Mouse (Mus musculus) hindbrain, embryonic 13.5 days (tissue): ENCODE results near the gene Fubp1. TPM values are rescaled to one million over a fixed set of nuclear protein-coding genes. Genes with fewer than 3 reads are reported as not detected.
"Not testable (repeated sequence)": the region's sequence is repeated elsewhere in the genome, so short reads cannot be mapped to it uniquely, and the experiment has no call there.

Source experiments
- ATAC-seq: fragments of 200-750 bp; cut with Nextera tagmentation; 2 replicates; pipeline ENCODE4 v1.8.0; 2017; ENCODE audit warnings: moderate TSS enrichment; ENCODE audit not compliant: low FRiP score
- H3K27ac ChIP-seq: fragments of 300-500 bp; sonication (generic); 2 replicates; pipeline ENCODE4 v1.5.1; 2015; ENCODE audit warnings: inconsistent platforms, mild to moderate bottlenecking, moderate library complexity
- H3K27me3 ChIP-seq: fragments of 300-500 bp; sonication (generic); 2 replicates; pipeline ENCODE4 v1.6.1; 2015; ENCODE audit warnings: mild to moderate bottlenecking, inconsistent platforms
- H3K36me3 ChIP-seq: fragments of 300-500 bp; sonication (generic); 2 replicates; pipeline ENCODE4 v1.6.1; 2015; ENCODE audit warnings: mild to moderate bottlenecking, inconsistent platforms
- H3K4me1 ChIP-seq: fragments of 300-500 bp; sonication (generic); replicated peaks from 2 replicates; pipeline ENCODE4 v1.6.1; 2015; ENCODE audit warnings: inconsistent platforms
- H3K4me2 ChIP-seq: fragments of 300-500 bp; sonication (generic); 2 replicates; pipeline ENCODE4 v1.6.1; 2015; ENCODE audit warnings: inconsistent platforms, mild to moderate bottlenecking, moderate library complexity
- H3K4me3 ChIP-seq: fragments of 300-500 bp; sonication (generic); 2 replicates; pipeline ENCODE4 v1.5.1; 2015; ENCODE audit warnings: mild to moderate bottlenecking, inconsistent platforms
- H3K9ac ChIP-seq: fragments of 300-500 bp; sonication (generic); 2 replicates; pipeline ENCODE4 v1.6.1; 2015; ENCODE audit warnings: mild to moderate bottlenecking, inconsistent platforms
- H3K9me3 ChIP-seq: fragments of 300-500 bp; sonication (generic); 2 replicates; pipeline ENCODE4 v1.6.1; 2016; ENCODE audit warnings: inconsistent platforms
- WGBS: fragments of 180-500 bp; shearing (Covaris S2); methylation state at CpG from one replicate; pipeline ENCODE4 v1.1.7; 2015; 5-methylcytosine and 5-hydroxymethylcytosine counted together
- polyA plus RNA-seq: library from polyadenylated mRNA; unstranded; fragments of >200 nt; fragmentation: Nextera tagmentation; extraction: Ambion mirVana; gene quantifications from 2 replicates; pipeline ENCODE4 v1.2.1, GENCODE M21; 2015

The Fubp1 gene
- polyA plus RNA-seq, 1 experiment from 2014 or later, result 299 TPM

DNA sequence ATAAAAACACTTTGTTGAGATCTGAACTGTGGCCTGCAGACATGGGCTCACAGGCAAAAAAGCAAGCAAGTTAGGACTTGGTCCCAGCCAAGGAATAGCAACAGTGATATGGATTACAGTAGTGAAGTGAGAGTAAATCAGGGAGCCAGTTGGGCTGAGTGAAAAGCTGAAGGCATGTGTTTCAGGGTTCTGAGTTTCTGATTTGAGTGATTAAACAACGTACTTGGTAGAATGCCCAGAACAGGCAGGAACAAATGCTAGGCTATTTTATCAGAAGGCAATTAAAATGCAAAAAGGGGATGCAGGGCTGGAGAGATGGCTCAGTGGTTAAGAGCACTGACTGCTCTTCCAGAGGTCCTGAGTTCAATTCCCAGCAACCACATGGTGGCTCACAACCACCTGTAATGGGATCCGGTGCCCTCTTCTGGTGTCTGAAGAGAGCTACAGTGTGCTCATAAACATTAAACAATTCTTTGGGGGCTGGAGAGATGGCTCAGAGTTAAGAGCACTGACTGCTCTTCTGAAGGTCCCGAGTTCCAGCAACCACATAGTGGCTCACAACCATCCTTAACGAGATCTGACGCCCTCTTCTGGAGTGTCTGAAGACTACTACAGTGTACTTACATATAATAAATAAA, 35.2 kb downstream of the Fubp1 start:
- Histone ChIP-seq H3K9ac (no peak overlapping the region), H3K4me2 (no peak overlapping the region), H3K4me1 (no peaks in the 10 kb centered on the region), H3K27me3 (no peaks in the 10 kb centered on the region), H3K36me3 (no peaks in the 10 kb centered on the region), H3K4me3 (no peak overlapping the region), H3K9me3 (no peaks in the 10 kb centered on the region), H3K27ac (no peak overlapping the region)
- no peak for ATAC-seq
- 77% methylated on average over 5 of the region's 5 CpGs for WGBS

DNA sequence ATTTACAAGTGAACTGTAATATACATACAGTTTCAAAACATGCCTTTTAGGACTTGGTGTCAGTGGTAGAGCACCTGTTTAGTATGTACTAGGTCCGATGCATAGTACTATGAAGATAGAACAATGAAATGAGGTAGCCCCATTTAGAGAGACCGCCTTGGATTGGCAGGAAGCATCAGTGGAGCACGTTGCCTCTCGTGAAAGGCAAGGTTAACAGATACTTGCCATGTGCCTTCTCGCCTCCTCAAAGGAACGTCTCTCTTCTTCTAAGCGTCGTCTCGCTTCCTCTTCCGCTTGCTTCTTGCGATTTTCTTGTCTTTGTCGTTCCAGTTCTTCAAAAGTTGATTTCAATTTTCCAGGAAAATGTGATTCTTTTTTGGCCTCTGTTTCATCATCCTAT, 37.5 kb downstream of the Fubp1 start:
- no peak overlapping the region for H3K27ac ChIP-seq
- WGBS, result 91% methylated on average over 12 of the region's 12 CpGs
- H3K27me3 ChIP-seq, result no peaks in the 10 kb centered on the region
- no peak for ATAC-seq
- H3K4me3 ChIP-seq, result no peak overlapping the region
- no peaks in the 10 kb centered on the region for H3K9me3 ChIP-seq
- H3K9ac ChIP-seq, result no peak overlapping the region
- H3K4me2 ChIP-seq, result no peak overlapping the region
- no peaks in the 10 kb centered on the region for H3K4me1 ChIP-seq
- no peaks in the 10 kb centered on the region for H3K36me3 ChIP-seq

DNA sequence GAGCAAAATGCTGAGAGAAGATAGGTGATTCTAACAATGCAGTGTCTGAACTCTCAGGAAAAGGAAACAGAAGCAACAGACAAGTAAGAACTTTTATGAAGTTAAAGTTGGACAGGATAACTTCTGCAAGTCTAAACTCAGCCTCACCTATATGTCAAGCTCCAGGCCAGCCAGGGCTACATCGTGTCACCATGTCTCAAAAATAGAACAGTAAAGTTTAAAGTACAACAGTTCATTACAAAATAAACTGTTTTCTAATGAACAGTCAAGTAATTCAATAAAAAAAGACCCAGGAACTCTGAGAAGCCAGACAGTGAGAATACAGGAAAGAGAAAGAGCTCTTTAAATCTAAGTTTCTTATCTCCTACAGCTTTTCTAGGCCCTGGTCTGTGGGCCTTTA, 40.3 kb downstream of the Fubp1 start:
- Histone ChIP-seq H3K27me3 (no peaks in the 10 kb centered on the region), H3K4me3 (no peak overlapping the region), H3K4me1 (no peaks in the 10 kb centered on the region), H3K9me3 (no peaks in the 10 kb centered on the region), H3K27ac (no peak overlapping the region), H3K36me3 (no peaks in the 10 kb centered on the region), H3K4me2 (no peak overlapping the region), H3K9ac (no peak overlapping the region)
- no peak for ATAC-seq
- 90% methylated on average over 1 of the region's 1 CpGs for WGBS

DNA sequence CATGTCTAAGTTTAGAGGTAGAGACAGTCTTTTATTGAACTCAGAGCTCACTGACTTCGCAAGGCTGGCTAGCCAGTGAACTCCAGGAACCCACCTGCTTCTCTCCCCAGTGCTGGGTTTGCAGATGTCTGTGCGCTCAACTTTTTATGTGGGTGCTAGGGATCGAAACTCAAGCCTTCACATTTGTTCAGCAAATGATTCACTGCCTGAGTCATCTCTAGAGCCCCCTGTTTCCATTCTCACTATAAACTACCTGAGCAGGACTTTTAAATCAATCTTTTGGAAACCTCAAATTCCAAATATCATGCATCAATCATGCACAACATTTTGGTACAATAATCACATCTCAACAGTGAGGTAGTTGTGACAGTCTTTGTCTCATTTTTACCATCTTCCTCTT, 47.3 kb downstream of the Fubp1 start:
- H3K36me3 ChIP-seq, result no peaks in the 10 kb centered on the region
- H3K4me3 ChIP-seq, result no peak overlapping the region
- no peak for ATAC-seq
- H3K9ac ChIP-seq, result no peak overlapping the region
- H3K4me2 ChIP-seq, result no peak overlapping the region
- H3K27me3 ChIP-seq, result no peaks in the 10 kb centered on the region
- H3K4me1 ChIP-seq, result peaks cover 4% of the 10 kb centered on the region
- 90% methylated on average over 3 of the region's 3 CpGs for WGBS
- H3K27ac ChIP-seq, result no peak overlapping the region
- no peaks in the 10 kb centered on the region for H3K9me3 ChIP-seq

DNA sequence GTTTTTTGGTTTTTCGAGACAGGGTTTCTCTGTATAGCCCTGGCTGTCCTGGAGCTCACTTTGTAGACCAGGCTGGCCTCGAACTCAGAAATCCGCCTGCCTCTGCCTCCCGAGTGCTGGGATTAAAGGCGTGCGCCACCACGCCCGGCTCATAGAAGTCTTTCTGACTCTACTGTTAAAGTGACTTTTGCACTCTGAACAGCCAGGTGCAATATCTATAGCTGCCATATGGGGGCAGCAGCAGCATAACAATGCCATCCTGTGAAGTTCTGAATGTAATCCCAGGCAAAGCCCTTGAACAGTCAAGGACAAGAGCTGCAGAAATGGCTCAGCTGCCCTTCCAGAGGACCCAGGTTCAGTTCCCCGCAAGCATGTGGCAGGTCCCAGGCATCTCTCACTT, 49.2 kb downstream of the Fubp1 start:
- not testable (repeated sequence) for H3K4me2 ChIP-seq, H3K9me3 ChIP-seq, H3K4me1 ChIP-seq, H3K36me3 ChIP-seq, H3K4me3 ChIP-seq, H3K27ac ChIP-seq, H3K9ac ChIP-seq
- peaks cover 16% of the 10 kb centered on the region for H3K27me3 ChIP-seq
- ATAC-seq, result peak; percentile 55; the same call in 1 of the 2 replicates
- WGBS, result 42% methylated on average over 8 of the region's 9 CpGs

DNA sequence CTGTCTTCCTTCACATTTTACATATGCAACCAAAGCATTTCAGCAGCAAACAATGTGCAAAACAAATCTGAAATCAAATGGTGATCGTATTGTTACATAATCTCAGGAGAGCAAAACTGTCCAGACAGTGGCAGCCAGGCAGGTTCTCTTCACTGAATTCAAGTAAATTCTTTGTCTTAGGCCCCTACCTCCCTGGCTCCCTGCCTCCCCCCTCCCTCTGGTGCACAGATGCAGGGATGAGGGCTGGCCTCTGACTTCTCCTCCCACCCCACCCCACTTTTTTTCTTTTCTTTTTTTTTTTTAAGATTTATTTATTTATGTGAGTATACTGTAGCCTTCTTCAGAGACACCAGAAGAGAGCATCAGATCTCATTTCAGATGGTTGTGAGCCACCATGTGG, 50.1 kb downstream of the Fubp1 start:
- H3K27me3 ChIP-seq, result peaks cover 24% of the 10 kb centered on the region
- 97% methylated on average over 1 of the region's 1 CpGs for WGBS
- H3K27ac ChIP-seq, result no peak overlapping the region
- H3K9ac ChIP-seq, result no peak overlapping the region
- no peaks in the 10 kb centered on the region for H3K9me3 ChIP-seq
- H3K4me1 ChIP-seq, result peaks cover 17% of the 10 kb centered on the region
- no peaks in the 10 kb centered on the region for H3K36me3 ChIP-seq
- H3K4me3 ChIP-seq, result no peak overlapping the region
- no peak overlapping the region for H3K4me2 ChIP-seq
- no peak for ATAC-seq

DNA sequence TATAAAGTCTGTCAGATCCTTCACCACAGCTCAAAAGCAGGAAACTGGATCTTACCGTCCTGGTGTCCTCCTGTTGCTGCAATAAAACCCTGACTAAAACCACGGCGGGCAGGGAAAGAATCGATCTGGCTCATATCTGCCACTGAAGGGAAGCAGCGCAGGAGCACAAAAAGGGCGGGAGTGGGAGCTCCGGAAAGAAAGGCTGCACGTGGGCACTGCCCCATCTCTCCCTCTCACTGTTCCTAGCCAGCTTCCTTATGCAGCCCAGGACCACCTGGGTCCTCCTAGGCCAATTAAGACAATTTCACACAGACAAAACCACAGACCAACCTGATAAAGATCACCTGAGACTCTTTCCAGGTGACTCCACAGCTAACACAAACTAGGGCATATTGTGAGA, 51.2 kb downstream of the Fubp1 start:
- Histone ChIP-seq H3K9me3 (no peaks in the 10 kb centered on the region), H3K27me3 (peaks cover 34% of the 10 kb centered on the region), H3K36me3 (no peaks in the 10 kb centered on the region), H3K4me1 (peaks cover 26% of the 10 kb centered on the region), H3K4me2 (no peak overlapping the region), H3K4me3 (no peak overlapping the region), H3K27ac (no peak overlapping the region), H3K9ac (no peak overlapping the region)
- WGBS, result 54% methylated on average over 8 of the region's 8 CpGs
- no peak for ATAC-seq

DNA sequence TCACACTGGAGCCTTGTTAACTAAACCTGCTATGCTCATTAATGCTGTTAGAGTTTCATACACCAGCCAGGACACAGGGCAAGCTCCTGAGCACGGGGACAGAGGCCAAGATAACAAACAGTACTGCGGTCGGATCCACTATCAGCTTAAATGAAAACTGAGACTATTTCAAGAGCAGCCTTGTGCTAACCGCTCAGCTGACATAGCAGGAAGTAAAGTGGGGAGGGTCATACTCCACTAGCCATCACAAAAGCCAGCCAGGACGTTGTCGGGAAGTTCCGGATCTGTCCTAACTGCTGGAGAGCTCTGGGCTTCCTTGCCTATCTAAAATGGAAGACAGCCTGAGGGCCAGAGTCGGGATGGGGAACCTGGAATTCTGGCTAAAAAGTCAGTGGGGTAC, 51.7 kb downstream of the Fubp1 start:
- Histone ChIP-seq H3K27me3 (peaks cover 40% of the 10 kb centered on the region), H3K4me3 (no peak overlapping the region), H3K4me2 (no peak overlapping the region), H3K9me3 (no peaks in the 10 kb centered on the region), H3K27ac (no peak overlapping the region), H3K36me3 (no peaks in the 10 kb centered on the region), H3K4me1 (peaks cover 26% of the 10 kb centered on the region), H3K9ac (no peak overlapping the region)
- 30% methylated on average over 8 of the region's 8 CpGs for WGBS
- ATAC-seq, result no peak

DNA sequence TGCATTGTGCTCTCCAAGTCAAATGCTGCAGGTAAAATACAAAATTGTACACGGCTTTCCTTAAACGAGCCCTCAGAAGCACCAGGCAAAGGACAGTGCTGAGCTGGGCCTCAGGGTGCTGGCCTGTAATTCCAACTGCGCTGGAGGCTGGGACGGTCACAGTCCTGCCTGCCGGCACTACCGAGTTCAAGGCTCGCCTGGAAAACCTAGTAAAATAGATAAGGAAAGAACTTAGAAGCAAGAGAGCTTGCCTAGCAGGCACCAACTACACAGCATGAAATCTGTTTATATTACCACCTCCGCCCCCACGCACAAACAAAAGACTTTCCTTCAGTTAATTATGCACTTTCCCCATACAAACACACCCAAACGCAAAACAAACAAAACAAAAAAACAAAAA, 54.2 kb downstream of the Fubp1 start:
- H3K27ac ChIP-seq, result no peak overlapping the region
- no peak overlapping the region for H3K4me2 ChIP-seq
- no peaks in the 10 kb centered on the region for H3K36me3 ChIP-seq
- 35% methylated on average over 10 of the region's 10 CpGs for WGBS
- no peak overlapping the region for H3K9ac ChIP-seq
- ATAC-seq, result no peak
- H3K4me3 ChIP-seq, result no peak overlapping the region
- peaks cover 26% of the 10 kb centered on the region for H3K4me1 ChIP-seq
- H3K27me3 ChIP-seq, result peaks cover 55% of the 10 kb centered on the region
- H3K9me3 ChIP-seq, result no peaks in the 10 kb centered on the region

DNA sequence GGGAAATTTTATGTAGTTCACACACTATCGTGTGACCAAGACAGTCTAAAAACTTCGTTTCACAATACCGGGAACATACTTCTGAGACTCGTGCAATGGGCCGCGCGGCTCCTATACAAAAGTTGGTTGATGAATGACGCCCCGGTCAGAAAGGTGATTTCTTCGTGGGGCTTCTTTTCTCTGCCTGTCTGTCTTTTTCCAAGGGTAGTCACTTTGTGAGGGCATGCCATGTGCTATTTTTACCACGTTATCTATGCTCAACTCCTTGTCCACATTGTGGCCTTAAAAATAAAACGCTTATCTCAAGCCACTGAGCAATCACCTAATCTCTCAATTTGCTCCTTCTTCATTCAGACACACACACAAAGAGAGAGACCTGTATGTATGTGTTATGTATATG, 54.6 kb downstream of the Fubp1 start:
- no peak for ATAC-seq
- peaks cover 26% of the 10 kb centered on the region for H3K4me1 ChIP-seq
- no peaks in the 10 kb centered on the region for H3K36me3 ChIP-seq
- no peak overlapping the region for H3K9ac ChIP-seq
- H3K27ac ChIP-seq, result no peak overlapping the region
- 11% methylated on average over 12 of the region's 12 CpGs for WGBS
- peaks cover 55% of the 10 kb centered on the region for H3K27me3 ChIP-seq
- no peaks in the 10 kb centered on the region for H3K9me3 ChIP-seq
- H3K4me3 ChIP-seq, result peak overlapping the region; percentile 55
- H3K4me2 ChIP-seq, result peak overlapping the region; percentile 99

DNA sequence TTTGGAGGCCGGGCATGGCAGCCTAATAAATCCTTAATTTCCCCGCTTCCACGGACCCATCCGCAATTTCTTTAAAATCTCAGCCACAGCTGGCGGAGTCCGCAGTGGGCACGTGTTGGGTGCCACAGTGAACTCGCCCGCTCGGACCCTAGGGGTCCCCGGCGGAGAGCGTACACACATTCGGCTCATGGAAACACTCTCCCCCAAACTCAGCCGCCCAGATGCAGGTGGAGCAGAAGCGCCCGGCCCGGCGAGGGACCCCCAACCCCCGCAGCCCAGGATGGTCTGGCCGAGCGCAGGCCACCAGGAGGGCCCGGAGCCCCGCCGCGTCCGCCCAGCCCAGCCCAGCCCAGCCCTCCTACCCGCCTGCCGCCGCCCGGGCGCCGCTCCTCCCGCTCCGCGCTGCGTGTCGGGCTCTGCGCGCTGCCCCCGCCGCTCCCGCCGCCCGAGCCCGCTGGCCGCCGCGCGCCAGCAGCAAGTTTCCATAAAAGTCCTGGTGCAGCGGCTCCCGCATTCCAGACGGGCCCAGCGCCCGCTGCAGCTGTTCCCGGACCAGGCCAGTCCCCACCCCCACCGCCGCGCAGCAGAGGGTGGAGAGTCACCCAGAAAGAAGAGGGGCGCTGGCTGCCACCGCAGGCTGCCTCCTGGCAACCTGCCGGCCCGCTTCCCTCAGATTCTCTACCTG, 55.3 kb downstream of the Fubp1 start:
- no peaks in the 10 kb centered on the region for H3K36me3 ChIP-seq
- H3K4me1 ChIP-seq, result peaks cover 26% of the 10 kb centered on the region
- under 1% methylated on average over 39 of the region's 63 CpGs for WGBS
- H3K4me3 ChIP-seq, result peak overlapping the region; percentile 55
- H3K27me3 ChIP-seq, result peaks cover 55% of the 10 kb centered on the region
- peak overlapping the region; percentile 76 for H3K9ac ChIP-seq
- ATAC-seq, result peak; percentile 80
- H3K9me3 ChIP-seq, result no peaks in the 10 kb centered on the region
- H3K4me2 ChIP-seq, result peak overlapping the region; percentile 99
- no peak overlapping the region for H3K27ac ChIP-seq

DNA sequence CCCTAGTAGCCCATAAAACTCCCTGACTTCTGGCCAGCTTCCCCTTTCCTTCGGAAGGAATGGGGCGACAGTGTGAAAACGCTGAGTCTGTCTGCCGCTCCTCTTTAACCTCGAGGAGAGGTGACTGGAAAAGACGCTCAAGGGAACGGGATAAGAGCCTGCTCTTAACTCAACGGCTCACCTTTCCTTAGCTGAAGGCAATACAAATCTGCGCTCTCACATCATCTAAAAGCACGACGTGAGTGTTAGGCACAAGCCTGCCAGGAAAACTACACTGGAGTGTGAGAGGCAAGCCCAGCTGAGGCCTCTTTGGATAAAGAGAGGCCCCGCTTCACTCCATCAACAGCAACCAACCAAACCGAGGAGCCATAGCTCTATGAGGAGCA, 55.8 kb downstream of the Fubp1 start, which contains the start of gene Nexn:
TSS of gene Nexn (minus strand) at position 315 of the 386 bp plus-strand sequence.
- Histone ChIP-seq H3K9ac (peak within 1 kb of the TSS; percentile 76), H3K9me3 (no peaks in the 10 kb centered on the region), H3K4me2 (peak within 1 kb of the TSS; percentile 99), H3K27me3 (peaks cover 55% of the 10 kb centered on the region), H3K27ac (no peak within 1 kb of the TSS), H3K36me3 (no peaks in the 10 kb centered on the region), H3K4me3 (peak within 1 kb of the TSS; percentile 55), H3K4me1 (peaks cover 26% of the 10 kb centered on the region)
- 4% methylated on average over 13 of the region's 13 CpGs for WGBS
- 0 out of 2 replicates have a peak, but pooled peaks have one; percentile 7 for ATAC-seq

DNA sequence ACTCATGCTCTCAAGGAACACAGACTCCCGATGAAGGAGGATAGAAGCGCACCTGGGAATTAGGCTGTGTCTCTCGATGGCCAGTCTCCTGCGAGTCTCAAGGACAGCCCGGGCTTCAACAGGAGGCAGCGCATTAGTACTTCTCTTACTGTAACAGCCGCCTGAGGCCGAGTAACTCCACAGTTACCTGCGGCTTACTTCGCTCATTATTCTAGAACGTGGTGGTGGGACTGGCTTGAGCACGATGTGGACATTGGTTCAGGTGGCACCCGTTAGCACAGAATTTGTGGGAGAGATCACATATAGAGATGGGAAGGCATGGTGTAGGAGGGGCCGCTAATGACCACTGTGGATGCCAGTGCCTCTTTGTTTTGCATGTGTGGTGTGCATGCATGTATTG, 57.9 kb downstream of the Fubp1 start:
- no peaks in the 10 kb centered on the region for H3K36me3 ChIP-seq
- peaks cover 51% of the 10 kb centered on the region for H3K27me3 ChIP-seq
- no peak overlapping the region for H3K4me3 ChIP-seq
- 92% methylated on average over 14 of the region's 14 CpGs for WGBS
- no peak overlapping the region for H3K4me2 ChIP-seq
- H3K9me3 ChIP-seq, result no peaks in the 10 kb centered on the region
- H3K9ac ChIP-seq, result no peak overlapping the region
- no peak for ATAC-seq
- no peak overlapping the region for H3K27ac ChIP-seq
- H3K4me1 ChIP-seq, result peaks cover 21% of the 10 kb centered on the region
